Mouse (Mus musculus) adrenal gland, adult 8-10 months (tissue): Measurements from ENCODE around the gene Gm5617. TPM values are rescaled to one million over a fixed set of nuclear protein-coding genes. Genes with fewer than 3 reads are reported as not detected.
"Not testable (repeated sequence)": the region's sequence is repeated elsewhere in the genome, so short reads cannot be mapped to it uniquely, and the experiment has no call there.

Source experiments
- DNase-seq: peaks from one replicate; pipeline ENCODE4 v3.0.0; 2022
- microRNA-seq, 2 experiments: library from miRNA; unstranded; fragments of <30 nt; microRNA quantifications; one replicate each; pipeline ENCODE4 v1.2.0; 2022
- total RNA-seq, 4 experiments: library from RNA; stranded (reverse); gene quantifications; 2 replicates each; pipeline ENCODE4 v1.2.4; 2022

Gm5617 gene
- total RNA-seq, 4 experiments from 2014 or later, result 29.0 to 44.7 (median 41.5) TPM

DNA sequence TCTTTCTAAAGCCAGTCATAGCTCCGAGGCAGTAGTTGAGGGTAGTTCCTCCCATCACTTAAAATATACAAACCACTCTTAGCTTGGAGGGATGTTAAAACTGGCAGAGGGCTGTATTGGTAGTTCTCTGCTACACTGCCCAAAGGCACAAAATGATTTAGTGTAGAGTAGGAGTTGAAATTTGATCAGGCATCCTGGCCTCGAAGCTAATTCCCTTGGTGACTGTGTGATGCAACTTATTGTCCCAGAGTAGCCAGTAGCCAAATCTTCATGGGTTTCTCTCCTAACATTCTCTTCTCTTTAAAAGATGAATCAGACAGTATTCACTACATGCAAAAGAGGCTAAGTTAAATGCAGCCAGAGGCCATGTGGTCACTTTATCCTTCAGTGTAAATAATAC lies 7.8 kb downstream of the Gm5617 start:
- no peak for DNase-seq

GRCm38 (mm10) chr9:48504741-48505365 lies 9.6 kb downstream of the Gm5617 start:
- DNase-seq, result no peak

DNA sequence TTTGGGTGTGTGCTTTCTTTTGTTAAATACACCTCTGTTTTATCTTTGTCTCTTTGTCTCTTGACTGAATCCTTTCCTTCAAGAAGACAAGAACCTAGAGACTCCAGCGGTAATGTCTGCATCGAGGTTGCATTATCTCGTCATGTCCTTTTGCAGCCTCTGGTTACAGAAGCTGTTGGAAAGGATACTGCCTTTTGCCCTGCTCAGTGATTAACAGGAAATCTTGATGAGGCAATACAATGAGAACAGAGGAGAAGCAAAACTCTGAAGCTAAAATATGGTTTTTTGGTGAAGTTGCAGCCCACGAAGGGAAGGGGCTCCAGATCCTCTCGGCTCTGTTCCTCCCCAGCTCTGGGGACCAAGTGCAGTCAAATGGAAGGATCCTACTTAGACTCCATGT lies 14.9 kb downstream of the Gm5617 start:
- no peak for DNase-seq

DNA sequence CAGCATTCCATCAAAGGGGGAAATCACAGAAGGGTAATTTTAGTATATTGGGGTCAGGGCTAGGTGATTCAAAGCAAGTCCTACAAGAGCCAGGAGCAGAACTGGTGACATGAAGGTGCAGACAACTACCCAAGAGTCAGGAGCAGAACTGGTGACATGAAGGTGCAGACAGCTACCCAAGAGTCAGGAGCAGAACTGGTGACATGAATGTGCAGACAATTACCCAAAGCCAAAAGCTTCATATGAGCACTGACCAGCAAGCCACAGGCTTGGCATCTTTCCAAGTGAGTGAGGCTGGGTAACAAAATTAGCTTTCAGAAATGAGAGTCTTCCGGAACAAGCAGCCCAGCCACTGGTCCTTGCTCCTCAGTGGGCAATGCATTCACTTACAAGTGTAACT lies 20.1 kb downstream of the Gm5617 start:
- DNase-seq, result no peak

- DNase-seq, result no peak
Observed at GRCm38 (mm10) chr9:48516615-48517371, 21.6 kb downstream of the Gm5617 start.

GRCm38 (mm10) chr9:48517372-48518130 lies 22.3 kb downstream of the Gm5617 start:
- DNase-seq, result no peak

GRCm38 (mm10) chr9:48520405-48520804 lies 25.2 kb downstream of the Gm5617 start:
- peak; percentile 60 for DNase-seq

GRCm38 (mm10) chr9:48525566-48525965 lies 30.3 kb downstream of the Gm5617 start:
- DNase-seq, result no peak

GRCm38 (mm10) chr9:48526520-48526919 lies 31.3 kb downstream of the Gm5617 start:
- DNase-seq, result no peak

DNA sequence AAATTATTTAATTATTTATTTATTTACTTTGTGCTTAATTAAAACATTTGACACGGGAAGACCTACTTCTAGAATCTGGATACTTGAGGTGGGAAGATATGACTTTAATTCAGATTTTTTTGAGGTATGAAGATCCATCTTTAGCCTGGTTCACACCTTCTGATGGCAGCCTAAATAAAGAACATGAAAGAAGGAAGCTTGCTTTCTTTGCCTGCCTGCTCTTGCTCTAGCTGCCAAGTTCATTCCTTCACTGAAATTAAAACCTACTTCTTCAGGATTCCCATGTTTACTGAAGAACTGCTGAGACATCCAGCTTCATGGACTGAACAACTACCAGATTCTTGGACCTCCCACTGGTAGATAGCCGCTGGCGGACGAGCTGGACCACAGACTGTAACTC lies 36.1 kb downstream of the Gm5617 start:
- no peak for DNase-seq

DNA sequence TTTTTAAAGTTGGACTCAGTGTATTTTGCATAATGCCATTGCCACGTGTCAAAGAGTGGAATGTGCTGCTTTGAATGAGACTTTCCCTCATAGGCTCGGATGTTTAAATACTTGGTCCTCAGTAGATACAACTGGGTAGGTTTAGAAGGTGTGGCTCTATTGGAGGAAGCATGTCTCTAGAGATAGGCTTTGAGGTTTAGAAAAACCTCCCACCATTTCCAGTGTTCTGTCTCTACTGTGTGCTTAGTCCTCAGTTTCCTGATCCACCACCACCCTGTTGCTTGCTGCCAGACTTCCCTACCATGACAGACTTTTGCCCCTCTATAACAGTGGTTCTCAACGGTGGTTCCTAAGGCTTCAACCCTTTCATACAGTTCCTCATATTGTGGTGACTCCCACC lies 37.0 kb downstream of the Gm5617 start:
- DNase-seq, result no peak

- DNase-seq, result no peak
Observed at GRCm38 (mm10) chr9:48532730-48533129, 37.5 kb downstream of the Gm5617 start.

GRCm38 (mm10) chr9:48536414-48536813 lies 41.2 kb downstream of the Gm5617 start:
- no peak for DNase-seq

DNA sequence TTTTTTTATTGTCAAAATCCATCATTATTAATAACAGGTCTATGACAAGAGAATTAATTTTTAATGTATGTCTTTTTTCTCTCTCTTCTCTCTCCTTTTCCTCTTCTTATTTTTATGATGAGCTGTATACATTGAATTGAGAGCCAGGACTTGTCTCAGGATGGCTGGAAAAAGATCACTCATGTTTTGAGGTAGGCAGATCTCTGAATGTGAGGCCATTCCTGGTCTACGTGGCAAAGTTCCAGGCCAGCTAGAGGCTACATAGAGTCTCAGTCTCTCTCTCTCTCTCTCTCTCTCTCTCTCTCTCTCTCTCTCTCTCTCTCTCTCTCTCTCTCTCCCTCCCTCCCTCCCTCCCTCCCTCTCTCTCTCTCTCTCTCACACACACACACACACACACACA lies 42.4 kb downstream of the Gm5617 start:
- not testable (repeated sequence) for DNase-seq

DNA sequence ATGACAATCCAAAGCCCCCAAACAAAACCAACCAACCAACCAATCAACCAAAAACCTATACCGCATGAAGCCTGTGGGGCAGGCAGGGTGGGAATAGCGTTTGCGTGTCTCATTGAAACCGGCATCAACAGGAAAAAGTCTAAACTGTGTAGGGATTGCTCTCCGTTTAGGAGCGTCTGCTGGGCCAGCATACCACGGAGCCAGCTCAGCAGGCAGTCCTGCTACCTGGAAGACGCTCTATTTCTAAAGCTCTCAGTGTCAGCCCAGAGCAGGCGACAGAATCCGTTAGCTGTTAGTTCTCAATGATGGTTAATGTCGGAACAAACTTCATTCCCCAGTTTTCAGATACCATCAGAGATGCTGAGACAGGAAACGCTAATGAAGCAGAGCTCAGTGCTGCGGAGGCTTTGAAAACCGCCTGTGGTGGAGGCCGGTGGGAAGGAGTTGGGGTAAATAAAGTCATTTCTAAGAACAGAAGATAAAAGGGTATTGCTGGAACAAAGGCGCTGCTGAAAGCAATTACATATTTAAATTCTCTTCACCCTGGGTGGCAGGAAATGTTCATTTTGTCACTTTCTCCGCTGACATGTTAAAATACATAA lies 42.9 kb downstream of the Gm5617 start:
- DNase-seq, result no peak

- no peak for DNase-seq
Observed at GRCm38 (mm10) chr9:48538688-48539087, 43.4 kb downstream of the Gm5617 start.

Small RNA genes lying within 50 kb of the gene (microRNA-seq; reads per million reads assigned to microRNA genes)
- gene Gm23653, result 0 reads per million in 2 experiments

Other genes with a start within 250 kb of the Gm5617 start
- 1 to 10 TPM in 2 of 4 experiments, under 1 TPM in 2; 0.55 to 2.4 (median 1.1) TPM for gene Nxpe2, start 142.0 kb upstream of the Gm5617 start, total RNA-seq
- gene Rexo2, start 14.8 kb upstream of the Gm5617 start, total RNA-seq, result 100 to 1,000 TPM; 122 to 161 (median 136) TPM
- 10 to 100 TPM; 65.1 to 78.1 (median 71.5) TPM for gene Rbm7, start 143 bp upstream of the Gm5617 start, total RNA-seq
- gene Nnmt, start 109.7 kb downstream of the Gm5617 start, total RNA-seq, result 10 to 100 TPM; 19.8 to 41.2 (median 25.1) TPM